Mouse (Mus musculus) A20 (cell line): Measurements from ENCODE around the gene Bcl2l2.

ENCODE experiments used
- DNase-seq: peaks from one replicate; pipeline ENCODE4 v3.0.0-alpha.2; 2011; ENCODE audit warnings: low read depth, low spot score

Gene Bcl2l2

GRCm38 (mm10) chr14:54893651-54894181, 10.5 kb downstream of the Bcl2l2 start:
- peak; percentile 99 for DNase-seq

- peak; percentile 67 for DNase-seq
Measured at GRCm38 (mm10) chr14:54894296-54895151, 11.3 kb downstream of the Bcl2l2 start.

GRCm38 (mm10) chr14:54897445-54897844, 14.3 kb downstream of the Bcl2l2 start:
- DNase-seq = no peak

- DNase-seq = peak; percentile 77
Measured at GRCm38 (mm10) chr14:54900383-54900782, 17.2 kb downstream of the Bcl2l2 start.

- DNase-seq = no peak
Measured at GRCm38 (mm10) chr14:54903641-54904040, 20.5 kb downstream of the Bcl2l2 start.

GRCm38 (mm10) chr14:54908682-54909081, 25.5 kb downstream of the Bcl2l2 start:
- no peak for DNase-seq

GRCm38 (mm10) chr14:54912109-54912850, 29.1 kb downstream of the Bcl2l2 start:
- no peak for DNase-seq

- DNase-seq = no peak
Measured at GRCm38 (mm10) chr14:54912886-54913285, 29.7 kb downstream of the Bcl2l2 start, which contains the start of gene Slc22a17. TSS of gene Slc22a17 (minus strand) at chr14:54913132.

GRCm38 (mm10) chr14:54913343-54913742, 30.2 kb downstream of the Bcl2l2 start:
- DNase-seq = no peak

GRCm38 (mm10) chr14:54920076-54920685, 37.0 kb downstream of the Bcl2l2 start:
- DNase-seq = no peak

GRCm38 (mm10) chr14:54924641-54925348, 41.6 kb downstream of the Bcl2l2 start:
- DNase-seq = no peak

GRCm38 (mm10) chr14:54925349-54926342, 42.5 kb downstream of the Bcl2l2 start, which contains the start of gene Efs:
TSS of gene Efs (minus strand) at chr14:54926126.
- no peak for DNase-seq

- no peak for DNase-seq
Measured at GRCm38 (mm10) chr14:54926401-54927158, 43.4 kb downstream of the Bcl2l2 start.

- DNase-seq = no peak
Measured at GRCm38 (mm10) chr14:54927296-54927695, 44.1 kb downstream of the Bcl2l2 start.

GRCm38 (mm10) chr14:54929801-54930200, 46.6 kb downstream of the Bcl2l2 start:
- DNase-seq = no peak

- no peak for DNase-seq
Measured at GRCm38 (mm10) chr14:54930431-54930830, 47.3 kb downstream of the Bcl2l2 start.

GRCm38 (mm10) chr14:54932645-54933150, 49.5 kb downstream of the Bcl2l2 start, which contains the start of gene Il25:
TSS of gene Il25 (plus strand) at chr14:54932695.
- DNase-seq = no peak

- DNase-seq = no peak
Measured at GRCm38 (mm10) chr14:54935904-54936830, 53.0 kb downstream of the Bcl2l2 start, which contains the start of gene Cmtm5. TSS of gene Cmtm5 (plus strand) at chr14:54936261.
